Mouse (Mus musculus) liver, adult 2 months (tissue): Measurements from ENCODE around the gene Pgm2l1. TPM values are rescaled to one million over a fixed set of nuclear protein-coding genes. Genes with fewer than 3 reads are reported as not detected.

Source experiments
- DNase-seq: peaks from one replicate; pipeline ENCODE4 v3.0.0-alpha.2; 2011; ENCODE audit warnings: low read depth, low spot score; ENCODE audit errors: extremely low read depth
- H3K27ac ChIP-seq: fragments of 200-500 bp; replicated peaks from 2 replicates; pipeline ENCODE4 v1.5.1; 2012; ENCODE audit warnings: low read depth, mild to moderate bottlenecking, control low read depth, inconsistent platforms, low read length; ENCODE audit not compliant: insufficient read depth
- H3K27me3 ChIP-seq: fragments of 200-500 bp; 2 replicates; pipeline ENCODE4 v1.6.1; 2012; ENCODE audit warnings: mild to moderate bottlenecking, moderate library complexity, low read length, inconsistent platforms; ENCODE audit not compliant: control insufficient read depth, insufficient read depth
- H3K36me3 ChIP-seq: fragments of 200-500 bp; 2 replicates; pipeline ENCODE4 v1.6.1; 2012; ENCODE audit warnings: low read length, inconsistent platforms; ENCODE audit not compliant: control insufficient read depth, insufficient read depth
- H3K4me1 ChIP-seq: fragments of 200-500 bp; 2 replicates; pipeline ENCODE4 v1.6.1; 2011; ENCODE audit warnings: low read length; ENCODE audit not compliant: control insufficient read depth, insufficient read depth
- H3K4me3 ChIP-seq: fragments of 200-500 bp; 2 replicates; pipeline ENCODE4 v1.5.1; 2011; ENCODE audit warnings: low read depth, mild to moderate bottlenecking, control low read depth, low read length, moderate library complexity; ENCODE audit not compliant: insufficient read depth
- H3K79me2 ChIP-seq: fragments of 200-500 bp; 2 replicates; pipeline ENCODE4 v1.6.1; 2012; ENCODE audit warnings: inconsistent platforms, mild to moderate bottlenecking, low read length, moderate library complexity; ENCODE audit not compliant: control insufficient read depth, insufficient read depth
- H3K9ac ChIP-seq: fragments of 200-500 bp; 2 replicates; pipeline ENCODE4 v1.6.1; 2012; ENCODE audit warnings: low read depth, mild to moderate bottlenecking, control low read depth, inconsistent platforms, low read length
- CTCF ChIP-seq: fragments of 200-500 bp; IDR thresholded peaks from 2 replicates; pipeline ENCODE4 v1.5.1; 2011; ENCODE audit warnings: low read depth, low read length, control low read depth
- POLR2A ChIP-seq: fragments of 200-500 bp; IDR thresholded peaks from 2 replicates; pipeline ENCODE4 v1.6.1; 2011; ENCODE audit warnings: low read length, control low read depth; ENCODE audit not compliant: insufficient read depth; ENCODE audit errors: extremely low read depth
- WGBS: fragments of 180-500 bp; shearing (Covaris S2); methylation state at CpG from one replicate; pipeline ENCODE4 v1.1.7; 2018; 5-methylcytosine and 5-hydroxymethylcytosine counted together
- polyA plus RNA-seq: library from polyadenylated mRNA; depleted of rRNA; stranded (reverse); fragments of >200 nt; gene quantifications from 2 replicates; pipeline ENCODE4 v1.2.3, GENCODE M21; 2012
- total RNA-seq: library from RNA; depleted of rRNA; stranded (reverse); fragments of >200 nt; gene quantifications from 2 replicates; pipeline ENCODE4 v1.2.3, GENCODE M21; 2014

Gene Pgm2l1
- total and polyA plus RNA-seq, 2 experiments = 0.59 to 3.6 TPM

- TF ChIP-seq CTCF (no peak), POLR2A (no peak)
- no peaks in the 10 kb centered on the region for H3K79me2 ChIP-seq
- 96% methylated on average over 8 of the region's 8 CpGs for WGBS
These were observed 45.2 kb downstream of the Pgm2l1 start for GRCm38 (mm10) chr7:100272369-100272768.

GRCm38 (mm10) chr7:100274507-100274906 lies 47.3 kb downstream of the Pgm2l1 start:
- no peak for TF ChIP-seq POLR2A
- no peak for TF ChIP-seq CTCF
- no peak overlapping the region for H3K4me3 ChIP-seq
- no peak overlapping the region for H3K9ac ChIP-seq
- H3K36me3 ChIP-seq = no peaks in the 10 kb centered on the region; the same call in 1 of the 2 replicates
- no peaks in the 10 kb centered on the region for H3K27me3 ChIP-seq
- no peaks in the 10 kb centered on the region for H3K79me2 ChIP-seq
- H3K4me1 ChIP-seq = no peaks in the 10 kb centered on the region
- DNase-seq = no peak
- 84% methylated on average over 6 of the region's 6 CpGs for WGBS
- H3K27ac ChIP-seq = no peak overlapping the region

More at GRCm38 (mm10) chr7:100272369-100272768, 45.2 kb downstream of the Pgm2l1 start:
- no peaks in the 10 kb centered on the region for H3K4me1 ChIP-seq
- H3K36me3 ChIP-seq = no peaks in the 10 kb centered on the region; the same call in 1 of the 2 replicates
- no peak overlapping the region for H3K27ac ChIP-seq
- DNase-seq = no peak
- H3K4me3 ChIP-seq = no peak overlapping the region
- H3K27me3 ChIP-seq = no peaks in the 10 kb centered on the region
- H3K9ac ChIP-seq = no peak overlapping the region

GRCm38 (mm10) chr7:100276397-100276796 lies 49.2 kb downstream of the Pgm2l1 start:
- no peaks in the 10 kb centered on the region for H3K27me3 ChIP-seq
- no peaks in the 10 kb centered on the region for H3K4me1 ChIP-seq
- no peaks in the 10 kb centered on the region; the same call in 1 of the 2 replicates for H3K36me3 ChIP-seq
- peak; percentile 7 for DNase-seq
- 59% methylated on average over 2 of the region's 2 CpGs for WGBS
- H3K4me3 ChIP-seq = no peak overlapping the region
- TF ChIP-seq CTCF = no peak
- TF ChIP-seq POLR2A = no peak
- no peak overlapping the region for H3K27ac ChIP-seq
- no peak overlapping the region for H3K9ac ChIP-seq
- H3K79me2 ChIP-seq = no peaks in the 10 kb centered on the region

DNA sequence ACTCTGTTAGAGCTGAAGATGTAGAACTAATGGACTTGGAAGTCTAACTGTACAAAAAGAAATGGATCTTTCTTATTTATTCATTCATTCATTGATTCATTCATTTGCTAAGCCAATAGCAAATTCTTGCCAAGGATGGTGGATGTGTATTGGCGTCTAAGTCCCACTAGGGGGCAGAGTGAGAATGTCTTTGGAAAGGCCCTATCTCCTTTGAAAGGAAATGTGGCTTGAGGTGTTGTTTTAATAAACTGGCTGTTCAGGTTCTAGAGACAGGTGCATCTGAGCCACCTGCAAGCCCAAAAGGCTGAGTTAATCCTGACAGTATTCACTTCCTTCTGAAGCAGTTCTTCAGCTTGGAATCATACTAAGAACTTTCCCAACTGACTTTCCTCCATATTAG lies 52.6 kb downstream of the Pgm2l1 start:
- Histone ChIP-seq H3K27me3 (no peaks in the 10 kb centered on the region), H3K27ac (no peak overlapping the region), H3K79me2 (no peaks in the 10 kb centered on the region), H3K4me1 (no peaks in the 10 kb centered on the region), H3K9ac (no peak overlapping the region), H3K4me3 (no peak overlapping the region), H3K36me3 (no peaks in the 10 kb centered on the region)
- 2% methylated on average over 1 of the region's 1 CpGs for WGBS
- peak; percentile 56 for DNase-seq
- peak; percentile 28 for TF ChIP-seq CTCF
- TF ChIP-seq POLR2A = no peak

DNA sequence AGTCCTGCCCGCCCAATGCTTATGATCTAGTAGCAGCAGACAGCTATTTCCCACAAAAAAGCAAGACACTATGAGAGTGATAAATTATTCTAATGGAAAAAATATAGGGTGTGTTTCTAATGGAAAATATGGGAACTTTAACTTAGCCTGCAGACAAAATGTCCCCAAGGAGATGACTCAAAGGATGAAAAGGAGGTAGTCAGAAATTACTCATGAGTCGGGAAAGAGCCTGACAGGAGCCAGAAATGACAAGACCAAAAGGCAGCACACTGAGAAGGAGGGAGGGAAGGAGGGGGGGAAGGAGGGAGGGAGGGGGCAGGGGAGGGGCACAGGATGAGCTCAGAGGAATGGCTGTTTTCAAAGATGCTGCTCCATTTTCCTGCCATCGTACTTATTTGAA lies 54.4 kb downstream of the Pgm2l1 start:
- H3K79me2 ChIP-seq = no peaks in the 10 kb centered on the region
- no peak overlapping the region for H3K9ac ChIP-seq
- H3K4me1 ChIP-seq = no peaks in the 10 kb centered on the region
- H3K36me3 ChIP-seq = no peaks in the 10 kb centered on the region
- no peak overlapping the region for H3K4me3 ChIP-seq
- WGBS = 89% methylated on average over 3 of the region's 3 CpGs
- no peak for DNase-seq
- no peak for TF ChIP-seq POLR2A
- no peak for TF ChIP-seq CTCF
- H3K27ac ChIP-seq = no peak overlapping the region
- H3K27me3 ChIP-seq = peaks cover 10% of the 10 kb centered on the region

DNA sequence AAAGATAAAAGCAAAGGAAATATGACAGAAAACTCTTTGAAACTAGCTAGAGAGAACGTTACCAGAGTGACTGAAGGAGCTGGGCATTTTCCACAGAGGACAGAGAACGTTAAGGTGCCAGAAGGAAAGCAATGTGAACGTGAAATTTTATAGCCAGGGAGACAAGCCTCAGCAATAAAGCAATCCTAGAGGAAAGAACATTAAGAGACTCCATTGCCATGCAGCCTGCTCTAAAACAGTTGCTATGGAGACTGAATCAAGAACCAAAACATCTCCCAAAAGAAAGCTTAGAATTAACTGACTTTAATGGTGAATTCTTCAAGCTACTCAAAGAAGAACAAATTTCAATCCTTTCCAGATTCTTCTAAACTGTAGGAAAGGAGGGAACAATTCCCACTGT lies 56.1 kb downstream of the Pgm2l1 start:
- 77% methylated on average over 3 of the region's 3 CpGs for WGBS
- no peak overlapping the region for H3K9ac ChIP-seq
- no peak for TF ChIP-seq CTCF
- no peak for TF ChIP-seq POLR2A
- no peaks in the 10 kb centered on the region for H3K4me1 ChIP-seq
- no peak for DNase-seq
- no peaks in the 10 kb centered on the region for H3K36me3 ChIP-seq
- H3K79me2 ChIP-seq = no peaks in the 10 kb centered on the region
- H3K27me3 ChIP-seq = peaks cover 10% of the 10 kb centered on the region
- H3K27ac ChIP-seq = no peak overlapping the region
- H3K4me3 ChIP-seq = no peak overlapping the region
